Mouse (Mus musculus) lung, postnatal 0 days (tissue): Measurements from ENCODE around the gene Gm20388.

Experiments used
- CTCF ChIP-seq: IDR thresholded peaks from 2 replicates; pipeline ENCODE4 v1.5.1; 2016; ENCODE audit warnings: antibody characterized with exemption, mild to moderate bottlenecking
- EP300 ChIP-seq: IDR thresholded peaks from 2 replicates; pipeline ENCODE4 v1.6.1; 2016; ENCODE audit warnings: antibody characterized with exemption, mild to moderate bottlenecking, control low read depth

- no peak for TF ChIP-seq CTCF
- no peak for TF ChIP-seq EP300
Measured at GRCm38 (mm10) chr8:122989976-122990375, 3079.3 kb downstream of the Gm20388 start.
